Mouse (Mus musculus) left cerebral cortex, postnatal 10 days (tissue): ENCODE measurements around the gene Irx5. TPM values are rescaled to one million over a fixed set of nuclear protein-coding genes. Genes with fewer than 3 reads are reported as not detected.

Experiments
- DNase-seq, 2 experiments: peaks; one replicate each; pipeline ENCODE4 v3.0.0; 2021 to 2022; ENCODE audit warnings: low spot score in 2 of 2, mixed read lengths in 1 of 2; ENCODE audit errors: extremely low spot score in 1 of 2
- intact Hi-C: fragments of 180-260 bp; cut with DNase I; formaldehyde crosslinking; loops from one replicate; pipeline ENCODE4 v1.15.1; 2025
- total RNA-seq, 2 experiments: library from RNA; stranded (reverse); gene quantifications; 2 replicates each; pipeline ENCODE4 v1.2.3; 2021

Irx5 gene
- not detected for total RNA-seq

DNA sequence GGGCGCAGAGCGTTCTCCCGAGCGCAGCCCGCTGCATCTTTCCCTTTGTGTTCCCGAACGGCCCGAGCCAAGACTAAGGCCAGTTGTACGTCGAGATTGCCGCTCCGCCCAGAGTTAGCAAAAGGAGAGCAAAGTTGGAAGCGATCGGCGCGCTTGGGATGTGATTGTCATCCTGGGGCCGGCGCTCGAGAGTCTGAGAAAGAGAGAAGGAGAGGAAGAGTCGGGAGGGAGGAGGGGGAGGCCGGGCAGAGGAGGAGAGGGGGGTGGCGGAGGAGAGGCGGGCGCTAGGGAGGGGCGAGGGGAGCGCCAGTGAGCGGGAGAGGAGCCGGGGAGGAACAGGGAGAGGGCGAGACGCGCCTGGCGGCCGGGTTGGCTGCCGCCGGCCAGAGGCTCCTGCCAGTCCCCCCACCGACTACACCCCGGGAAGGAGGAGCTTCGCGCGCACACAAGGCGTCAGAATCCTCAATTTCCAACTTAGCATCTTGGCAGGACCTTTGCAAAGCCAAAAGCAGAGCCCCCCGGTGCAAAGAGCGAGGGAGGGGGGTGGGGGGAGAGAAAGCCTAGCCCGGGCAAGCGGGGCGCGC lies at the start of gene Irx5:
Irx5 (plus strand) TSS at position 228 of the 584 bp plus-strand sequence.
- intact Hi-C loops: loop anchor here (5.0 to 10.0 kb wide), 4 partner anchors 733 to 1165 kb away; no protein-coding TSS in a partner anchor
- peak in 1 of 2 experiments; percentile 47 for DNase-seq

DNA sequence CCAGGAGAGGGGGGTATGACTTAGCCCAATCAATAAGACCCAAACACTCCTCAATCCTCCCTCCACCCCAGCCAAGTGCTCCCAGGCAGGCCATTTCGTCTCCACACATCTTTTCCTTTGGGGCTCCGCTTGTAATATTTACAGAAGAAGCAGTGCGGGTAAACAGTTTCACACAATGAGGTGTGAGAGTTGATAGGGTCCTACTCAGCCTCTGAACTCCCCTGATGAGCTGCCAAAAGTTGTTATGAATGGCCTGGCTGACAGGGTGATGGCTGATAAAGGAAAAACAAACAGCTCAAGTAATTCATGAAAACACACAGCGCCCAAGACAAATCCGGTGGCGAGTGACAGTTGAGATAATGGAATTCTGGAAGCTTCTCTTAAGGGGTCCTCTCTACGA lies 45.2 kb upstream of the Irx5 start:
- intact Hi-C loops: no loop called here
- DNase-seq: no peak

DNA sequence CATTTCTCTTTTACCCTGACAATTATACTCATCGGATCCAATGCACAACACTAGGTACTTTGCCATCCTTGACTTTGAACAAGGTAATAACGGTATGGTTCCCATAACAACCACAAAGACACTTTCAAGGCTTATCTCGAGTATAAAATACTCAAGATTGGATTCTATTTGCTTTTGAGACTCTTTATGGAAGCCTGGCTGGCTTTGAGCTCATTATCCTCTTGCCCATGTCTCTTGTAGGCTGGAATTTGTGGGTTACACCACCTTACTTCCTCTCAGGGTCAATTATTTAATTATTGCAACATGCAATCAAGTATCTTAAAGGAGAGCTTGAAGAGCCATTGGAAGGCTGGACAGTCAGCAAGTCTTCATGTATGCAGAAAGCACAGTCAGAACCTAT lies 43.7 kb upstream of the Irx5 start:
- DNase-seq: no peak
- intact Hi-C loops: no loop called here

DNA sequence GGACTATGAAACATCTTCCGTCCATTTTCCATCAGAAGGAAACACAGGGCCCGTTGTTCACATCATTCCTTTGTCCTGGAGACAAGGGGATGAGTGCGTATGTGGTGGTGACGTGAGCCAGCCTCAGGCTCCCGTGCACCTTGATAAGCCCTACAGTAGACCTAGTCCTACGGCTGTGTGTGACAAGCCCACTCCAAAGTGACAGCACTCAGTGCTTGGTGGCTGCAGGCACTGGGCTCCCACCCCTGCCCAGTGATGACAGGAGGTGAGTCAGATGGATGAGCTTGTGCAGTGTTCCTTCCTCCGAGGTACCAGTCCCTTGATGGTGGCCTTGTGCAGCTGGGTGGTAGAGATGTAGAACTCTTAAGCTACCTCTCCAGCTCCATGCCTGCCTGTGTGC lies 33.7 kb upstream of the Irx5 start:
- no peak for DNase-seq
- intact Hi-C loops: no loop called here

DNA sequence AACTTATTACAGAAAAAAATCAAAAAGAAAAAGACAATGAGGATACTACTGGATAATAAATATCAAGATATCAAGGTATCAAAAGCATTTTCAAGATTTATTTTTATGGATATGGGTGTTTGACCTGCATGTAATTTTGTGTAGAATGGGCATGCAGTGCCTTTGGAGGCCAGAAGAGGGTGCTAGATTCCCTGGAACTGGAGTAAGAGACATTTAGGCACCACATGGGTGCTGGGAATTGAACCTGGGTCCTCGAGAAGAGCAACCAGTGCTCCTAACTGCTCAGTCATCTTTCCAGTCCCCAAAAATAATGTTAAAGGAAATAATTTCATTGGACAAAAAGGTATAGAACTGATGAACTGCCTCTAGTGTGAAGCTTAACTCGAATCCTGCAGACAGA lies 30.2 kb upstream of the Irx5 start:
- intact Hi-C loops: no loop called here
- DNase-seq: no peak

DNA sequence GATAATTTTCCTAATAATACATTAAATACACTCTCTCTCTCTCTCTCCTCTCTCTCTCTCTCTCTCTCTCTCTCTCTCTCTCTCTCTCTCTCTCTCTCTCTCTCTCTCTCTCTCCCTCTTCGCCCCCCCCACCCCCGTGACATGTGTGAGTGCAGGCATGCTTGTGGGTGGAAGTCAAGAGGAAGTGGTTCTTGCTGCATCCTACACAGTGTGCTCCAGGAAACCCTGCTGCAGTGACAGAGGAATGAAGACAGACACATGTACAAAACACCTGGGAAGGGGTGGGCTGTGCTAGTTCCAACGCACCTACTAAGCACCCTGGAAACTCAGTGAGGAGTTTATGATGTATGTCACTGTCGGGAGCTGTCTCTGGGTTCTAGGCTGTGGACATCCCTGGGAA lies 28.2 kb upstream of the Irx5 start:
- intact Hi-C loops: no loop called here
- no peak for DNase-seq

DNA sequence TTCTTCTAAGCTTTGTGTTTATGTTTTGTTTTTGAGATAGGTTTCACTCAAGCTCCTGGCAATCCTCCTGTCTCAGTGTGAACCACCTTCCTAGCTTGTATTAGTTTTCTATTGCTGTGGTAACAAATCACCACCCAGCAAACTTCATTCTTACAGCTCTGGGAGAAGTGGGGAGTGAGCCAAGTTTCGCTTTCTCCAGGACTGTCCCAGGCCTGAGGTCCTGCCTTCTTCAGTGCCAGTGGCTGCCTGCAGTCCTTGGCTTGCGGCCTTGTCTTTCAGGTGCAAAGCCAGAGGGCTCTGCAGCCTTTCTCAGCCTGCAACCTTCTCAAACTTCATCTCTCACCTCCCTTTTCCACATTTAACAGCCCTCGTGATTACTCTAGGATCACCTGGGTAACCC lies 25.6 kb upstream of the Irx5 start:
- intact Hi-C loops: no loop called here
- DNase-seq: no peak

DNA sequence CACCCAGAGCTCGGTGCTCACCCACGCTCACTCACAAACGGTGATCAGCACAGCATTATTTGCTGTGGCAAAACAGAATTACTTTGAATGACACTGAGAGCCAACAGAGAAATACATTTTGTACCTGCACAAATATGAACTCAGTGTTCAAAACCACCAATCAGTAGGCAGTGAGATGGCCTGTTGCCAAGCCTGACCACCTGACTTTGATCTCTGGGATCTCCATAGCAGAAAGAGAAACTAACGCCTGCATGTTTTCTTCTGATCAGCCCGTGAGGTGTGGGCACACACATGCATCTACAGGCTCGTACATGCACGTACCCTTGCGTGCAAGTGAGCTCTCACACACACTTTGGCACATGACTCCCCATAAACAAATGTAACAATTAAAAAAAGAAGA lies 24.0 kb upstream of the Irx5 start:
- no peak for DNase-seq

DNA sequence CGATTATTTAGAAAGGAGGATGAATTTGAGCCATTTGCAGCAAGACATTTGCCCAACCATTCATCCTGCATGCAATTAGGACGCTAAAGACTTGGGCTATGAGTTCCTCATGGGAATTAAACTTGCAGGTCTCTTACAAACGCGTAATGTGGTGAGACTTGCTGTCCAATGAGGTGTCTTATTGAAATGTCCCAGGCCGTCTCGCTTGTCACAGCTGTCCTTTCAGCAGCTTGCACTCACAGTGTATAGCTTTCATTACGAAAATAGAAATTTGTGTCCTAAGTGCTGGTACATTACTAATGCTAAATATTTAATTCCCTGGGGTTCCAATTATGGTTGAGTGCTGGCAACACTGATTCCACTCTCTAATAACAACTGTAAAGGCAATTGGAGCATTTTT lies 22.3 kb upstream of the Irx5 start:
- intact Hi-C loops: no loop called here
- DNase-seq: no peak

More for the DNA sequence above, 24.0 kb upstream of the Irx5 start:
- intact Hi-C loops: no loop called here

DNA sequence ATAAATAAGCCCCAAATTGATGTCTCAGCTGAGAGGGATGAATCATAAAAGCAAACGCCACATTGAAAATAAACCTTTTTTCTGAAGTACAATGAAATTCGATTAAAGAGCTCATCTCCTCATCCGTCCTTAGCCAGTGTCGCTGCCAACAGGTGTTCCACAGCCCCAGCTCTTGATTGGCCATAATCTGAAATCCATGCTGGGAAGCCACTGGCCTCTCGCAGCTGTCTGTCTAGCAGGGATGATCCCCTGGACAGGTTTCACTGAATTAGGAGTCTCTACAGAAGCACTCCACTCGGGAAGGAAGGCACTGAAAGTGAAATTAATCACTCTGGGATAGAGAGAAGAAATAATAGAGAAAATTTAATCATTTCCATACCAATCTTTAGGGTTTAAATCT lies 21.4 kb upstream of the Irx5 start:
- intact Hi-C loops: no loop called here
- DNase-seq: no peak

DNA sequence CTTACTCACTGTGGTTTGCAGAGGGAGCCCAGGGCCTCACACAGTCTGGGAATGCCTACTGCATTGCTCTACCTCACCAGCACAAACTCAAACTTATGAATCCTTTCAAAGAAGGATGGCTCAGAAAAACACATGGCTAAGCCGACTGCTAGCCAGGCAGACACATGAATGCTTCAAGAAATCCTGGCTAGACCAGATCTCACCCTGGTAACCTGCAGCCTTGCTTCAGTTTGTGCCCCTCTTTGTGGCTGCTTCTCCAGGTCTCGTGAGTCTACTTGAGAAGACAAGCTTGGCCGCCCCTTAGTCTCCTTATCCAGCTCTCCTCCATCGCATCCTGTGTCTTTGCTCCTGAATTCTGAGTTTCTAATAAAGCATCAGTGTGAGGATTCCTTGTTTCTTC lies 13.9 kb upstream of the Irx5 start:
- intact Hi-C loops: no loop called here
- no peak for DNase-seq

DNA sequence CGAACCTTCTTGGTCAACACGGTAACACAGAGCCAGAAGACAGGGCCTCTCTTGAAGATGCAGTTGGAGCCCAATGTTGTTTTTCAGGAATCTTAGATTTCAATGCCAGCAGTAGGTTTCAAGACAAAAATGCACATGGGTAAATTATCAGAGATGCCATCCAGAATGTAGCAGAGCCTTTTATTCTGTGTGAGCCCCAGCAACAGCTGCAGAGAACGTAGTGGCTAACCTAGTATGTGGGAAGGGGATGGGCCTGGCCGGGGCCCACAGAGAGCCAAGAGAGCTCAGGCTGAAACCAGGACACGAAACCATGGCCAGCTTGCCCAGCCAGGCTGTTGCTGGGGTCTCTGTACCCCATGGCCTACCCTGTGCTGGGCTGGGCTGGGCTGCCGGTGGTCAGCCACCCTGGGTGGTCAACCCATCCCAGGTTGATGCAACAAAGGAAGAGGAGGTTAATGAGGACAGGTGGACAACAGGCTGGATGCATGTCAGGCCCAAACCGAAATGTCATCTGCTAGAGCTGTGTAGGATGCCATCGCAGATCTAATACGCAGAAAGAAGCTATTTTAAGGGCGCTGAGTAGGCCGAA lies 7.4 kb upstream of the Irx5 start:
- intact Hi-C loops: loop anchor here (10.0 kb wide), 3 partner anchors 725 to 975 kb away; no protein-coding TSS in a partner anchor
- DNase-seq: no peak

DNA sequence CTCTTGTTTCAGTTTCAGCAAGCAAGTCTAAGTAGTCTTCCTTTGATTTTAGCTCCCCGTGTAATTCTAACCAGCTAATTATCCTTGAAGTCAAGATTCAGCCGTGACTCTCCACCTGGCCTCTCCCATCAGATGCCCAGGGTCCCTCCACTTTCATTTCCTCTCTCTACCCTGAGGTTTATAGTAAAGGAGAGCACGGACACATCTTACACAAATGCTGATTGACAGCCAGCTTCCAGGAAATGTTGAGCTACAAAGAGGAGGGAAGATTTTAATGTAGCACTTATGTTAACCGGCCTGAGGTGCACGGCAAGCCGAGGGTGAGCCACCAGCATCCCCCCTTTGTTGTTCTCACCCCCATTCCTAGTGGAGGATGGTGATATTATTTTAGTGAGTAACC lies 4.0 kb upstream of the Irx5 start:
- DNase-seq: no peak
- intact Hi-C loops: loop anchor here (10.0 kb wide), 3 partner anchors 729 to 979 kb away; no protein-coding TSS in a partner anchor

DNA sequence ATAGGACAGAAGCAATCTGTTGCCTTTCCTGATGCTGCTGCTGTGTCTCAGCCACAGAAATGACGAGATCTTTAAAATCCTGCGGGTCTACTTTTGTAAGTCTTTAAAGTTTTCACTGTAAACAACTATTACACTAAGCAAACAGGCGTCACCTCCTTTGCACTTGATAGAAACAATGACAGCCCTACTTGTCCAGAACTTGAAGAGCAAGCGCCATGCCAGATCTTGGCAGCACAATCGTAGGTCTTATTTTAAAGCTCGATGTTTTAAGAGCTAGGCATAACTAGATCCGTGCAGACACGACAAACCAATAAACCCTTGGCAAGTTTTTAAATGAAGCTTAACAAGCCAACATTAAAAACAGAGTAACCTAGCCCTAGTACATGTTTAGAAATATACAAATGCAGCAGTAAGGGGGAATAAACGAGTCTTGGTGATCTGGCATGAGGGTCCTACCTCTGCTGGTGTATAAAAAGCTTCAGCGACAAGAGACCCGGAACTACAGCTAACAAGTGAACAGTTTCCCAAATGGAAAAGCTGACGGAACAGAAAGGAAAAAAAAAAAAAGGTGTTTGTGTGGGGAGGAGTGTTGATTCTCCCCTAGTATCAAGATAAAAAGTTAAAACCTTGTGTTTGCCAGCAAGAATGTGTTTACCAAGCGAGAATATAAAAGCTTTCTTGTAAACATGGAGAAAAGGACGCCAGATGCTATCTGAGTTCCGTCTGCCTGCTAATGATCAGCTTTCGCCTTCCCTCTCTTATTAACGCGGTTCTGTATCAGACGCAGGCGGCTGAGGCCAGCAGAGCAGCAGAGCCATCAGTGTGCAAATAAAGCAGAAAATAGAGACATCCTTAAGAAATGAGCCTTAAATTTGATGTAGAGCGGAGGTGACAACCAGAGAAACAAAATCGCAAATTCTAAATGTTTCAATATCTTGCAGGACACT lies 2.6 kb upstream of the Irx5 start:
- intact Hi-C loops: loop anchor here (5.0 to 10.0 kb wide), 4 partner anchors 730 to 1163 kb away; no protein-coding TSS in a partner anchor
- no peak for DNase-seq

DNA sequence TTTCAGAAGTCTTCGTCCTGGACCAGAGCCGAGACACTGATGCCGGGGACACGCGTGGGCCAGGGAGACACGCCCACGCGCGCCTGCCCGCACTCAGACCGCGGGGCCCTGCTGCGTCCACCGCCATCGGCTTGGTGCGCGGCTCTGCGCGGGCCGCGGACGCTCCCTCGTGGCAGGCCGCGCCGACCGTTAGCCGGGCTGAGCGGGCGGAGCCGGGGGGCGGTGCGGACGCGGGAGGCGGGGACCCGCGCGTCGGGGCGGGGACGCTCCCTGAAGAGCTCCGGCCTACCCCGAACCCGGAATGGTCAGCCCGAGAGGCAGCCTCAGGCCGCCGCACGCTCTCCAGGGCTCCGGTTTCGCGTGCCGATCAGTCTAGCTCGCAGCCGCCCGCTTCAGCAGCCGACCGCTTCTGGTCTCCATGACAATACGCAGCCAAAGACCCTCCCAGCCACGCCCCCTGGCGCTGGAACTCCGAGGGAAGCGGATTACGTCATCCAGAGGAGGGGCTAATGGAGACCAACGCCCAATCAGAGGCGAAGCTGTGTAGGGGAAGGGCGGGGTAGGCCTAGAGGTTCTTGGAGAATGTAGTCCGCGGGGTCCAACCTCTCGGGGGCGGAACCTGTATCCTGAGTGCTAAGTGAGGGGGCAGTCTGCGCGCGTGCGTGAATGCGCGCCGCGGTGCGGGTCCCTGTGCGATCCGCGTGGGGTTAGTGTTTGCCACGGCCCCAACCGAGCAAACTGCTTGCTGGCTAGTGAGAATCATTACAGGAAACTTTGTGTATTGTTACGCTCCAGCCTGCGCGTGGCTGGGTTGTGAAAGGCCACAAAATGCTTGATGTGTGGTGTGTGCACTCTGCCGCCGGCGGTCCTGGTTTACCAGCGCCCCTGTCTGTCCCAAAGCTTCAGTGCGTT lies 1.5 kb upstream of the Irx5 start:
- intact Hi-C loops: loop anchor here (5.0 to 10.0 kb wide), 4 partner anchors 731 to 1164 kb away; no protein-coding TSS in a partner anchor
- DNase-seq: peak; percentile 94 to 98

DNA sequence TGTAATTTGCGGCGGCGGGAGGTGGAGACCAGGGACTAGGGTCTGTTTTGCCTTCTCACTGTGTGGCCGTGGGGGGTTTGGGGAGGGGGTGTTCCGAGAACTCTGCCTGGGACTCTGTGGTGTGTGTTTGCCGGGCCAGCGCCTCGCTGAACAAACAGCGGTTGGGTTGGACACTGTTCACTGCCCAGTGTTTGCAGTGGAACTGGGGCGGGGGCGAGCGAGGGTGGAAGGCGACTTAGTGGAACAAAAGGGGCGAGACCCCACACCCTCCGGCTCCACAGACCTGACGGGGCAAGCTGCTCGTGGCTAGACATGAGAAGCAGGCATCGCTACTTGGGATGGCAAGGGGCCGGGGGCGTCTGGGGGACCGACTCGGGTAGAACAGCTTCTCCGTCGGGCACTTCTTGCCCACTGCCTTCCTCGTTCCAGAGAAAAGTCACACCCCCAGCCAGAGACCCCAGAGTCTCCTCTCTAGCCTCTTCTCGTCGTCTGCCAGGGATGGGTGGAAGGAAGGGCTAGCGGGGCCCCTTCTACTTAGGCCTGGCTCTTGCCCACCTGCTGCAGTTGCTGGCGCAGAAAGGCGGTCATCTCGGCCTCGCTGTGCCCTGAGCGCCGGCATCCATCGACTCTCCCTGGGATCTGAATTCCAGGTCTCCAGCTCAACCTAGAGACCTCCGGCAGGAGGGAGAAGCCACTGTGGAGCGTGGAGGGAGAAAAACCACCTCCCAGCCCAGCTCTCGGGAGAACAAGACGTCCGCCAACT lies 631 bp upstream of the Irx5 start:
- peak in 1 of 2 experiments; percentile 41 for DNase-seq
- intact Hi-C loops: loop anchor here (5.0 to 10.0 kb wide), 4 partner anchors 732 to 1164 kb away; no protein-coding TSS in a partner anchor

DNA sequence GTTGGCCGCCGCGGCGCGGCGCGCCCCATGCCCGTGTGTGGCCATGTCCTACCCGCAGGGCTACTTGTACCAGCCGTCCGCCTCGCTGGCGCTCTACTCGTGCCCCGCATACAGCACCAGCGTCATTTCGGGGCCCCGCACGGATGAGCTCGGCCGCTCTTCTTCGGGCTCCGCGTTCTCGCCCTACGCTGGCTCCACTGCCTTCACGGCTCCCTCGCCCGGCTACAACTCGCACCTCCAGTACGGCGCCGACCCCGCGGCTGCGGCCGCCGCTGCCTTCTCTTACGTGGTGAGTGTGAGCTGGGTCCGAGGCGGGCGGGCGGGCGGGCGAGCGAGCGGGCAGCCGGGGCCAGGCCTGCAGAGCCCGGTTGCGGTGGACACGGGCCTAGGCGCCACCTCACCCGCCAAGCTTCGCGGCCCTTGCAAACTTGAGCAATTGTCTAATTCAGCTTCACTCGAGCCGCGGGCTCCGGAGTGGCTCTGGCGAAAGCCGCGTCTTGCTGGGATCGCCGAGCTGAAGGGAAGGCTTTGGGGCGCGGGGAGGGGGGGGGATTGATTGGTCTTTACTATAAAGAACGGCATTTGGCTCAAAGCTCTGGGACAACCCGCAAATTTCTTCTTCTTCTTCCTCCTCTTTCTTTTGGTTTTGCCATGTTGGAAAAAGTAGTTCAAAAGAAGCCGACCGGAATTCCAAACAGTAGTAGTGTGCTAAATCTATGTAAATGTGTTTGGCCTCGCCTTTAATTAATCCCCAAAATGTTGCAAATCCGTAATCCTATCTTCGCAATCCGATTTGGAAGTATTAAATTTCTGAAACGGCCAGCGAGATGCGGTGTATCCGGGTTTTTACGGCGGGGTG lies 945 bp downstream of the Irx5 start:
- intact Hi-C loops: loop anchor here (5.0 to 10.0 kb wide), 4 partner anchors 734 to 1166 kb away; no protein-coding TSS in a partner anchor
- no peak for DNase-seq
